Mouse (Mus musculus) heart, postnatal 25 days (tissue): Measurements from ENCODE around the gene Gm8212. TPM values are rescaled to one million over a fixed set of nuclear protein-coding genes. Genes with fewer than 3 reads are reported as not detected.
"Not testable (repeated sequence)": the region's sequence is repeated elsewhere in the genome, so short reads cannot be mapped to it uniquely, and the experiment has no call there.

Experiments
- DNase-seq: peaks from one replicate; pipeline ENCODE4 v3.0.0; 2022; ENCODE audit warnings: low spot score
- intact Hi-C: fragments of 180-260 bp; cut with DNase I; formaldehyde crosslinking; loops from one replicate; pipeline ENCODE4 v1.15.1; 2025
- total RNA-seq, 2 experiments: library from RNA; stranded (reverse); gene quantifications; 2 replicates each; pipeline ENCODE4 v1.2.3; 2021

The Gm8212 gene
- total RNA-seq: not detected

DNA sequence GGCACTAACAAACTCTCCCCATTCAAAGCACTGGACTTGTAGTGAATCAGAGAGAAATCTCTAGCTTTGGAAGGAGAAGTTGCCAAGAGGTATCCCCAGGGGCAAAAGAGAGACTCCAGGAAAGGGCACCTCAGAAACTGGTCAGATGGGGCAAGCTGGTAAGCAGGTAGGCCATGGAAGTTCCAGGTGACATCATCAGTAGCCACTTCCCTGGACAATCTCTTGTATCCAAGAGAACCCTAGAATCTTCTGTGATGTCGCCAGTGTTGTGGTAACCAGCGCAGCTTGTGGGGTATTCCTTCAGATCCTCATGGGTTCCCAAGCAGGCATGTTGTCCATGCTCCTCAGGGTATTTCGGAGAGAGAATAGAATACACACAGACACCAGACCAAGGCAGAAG is at the start of gene Gm8212:
Gm8212 (plus strand) TSS at position 301 of the 400 bp plus-strand sequence.
- intact Hi-C loops, DNase-seq: not testable (repeated sequence)

GRCm38 (mm10) chr14:44213154-44213553 is 15.7 kb downstream of the Gm8212 start, which contains the start of gene 4930503E14Rik:
TSS of gene 4930503E14Rik (minus strand) at chr14:44213254.
- DNase-seq, intact Hi-C loops: not testable (repeated sequence)

DNA sequence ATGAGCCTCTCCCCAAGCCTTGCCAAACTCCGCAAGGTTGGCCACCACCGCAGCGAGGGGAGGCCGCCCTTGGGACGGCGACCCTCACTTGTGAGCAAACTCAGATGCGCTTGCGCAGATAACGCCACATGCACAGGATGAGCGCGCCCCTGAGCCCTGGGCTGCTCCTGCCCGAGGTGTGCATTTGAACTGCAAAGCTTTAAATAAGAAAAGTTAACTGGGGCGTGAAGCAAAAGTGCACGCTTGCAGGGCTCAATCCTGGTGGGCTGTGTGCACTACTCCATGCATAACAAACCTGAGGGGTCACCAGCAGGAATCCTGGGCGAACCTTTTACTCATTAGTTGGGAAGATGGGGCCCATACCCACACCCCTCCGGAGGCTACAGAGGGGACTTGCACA is 50.6 kb downstream of the Gm8212 start:
- intact Hi-C loops: no loop called here
- DNase-seq: no peak

Other genes starting within 250 kb of the Gm8212 start
- not detected for gene Ang5, start 240.6 kb upstream of the Gm8212 start, total RNA-seq
- gene Ang6, start 195.4 kb upstream of the Gm8212 start, total RNA-seq: not detected
- under 1 TPM; 0.39 to 0.62 TPM for gene Ear2, start 95.0 kb upstream of the Gm8212 start, total RNA-seq
- not detected for gene Gm3327, start 73.8 kb upstream of the Gm8212 start, total RNA-seq
- not detected for gene 4930503E14Rik, start 15.6 kb downstream of the Gm8212 start, total RNA-seq
- not detected for gene Gm8220, start 87.9 kb downstream of the Gm8212 start, total RNA-seq
- gene Gm5930, start 140.9 kb downstream of the Gm8212 start, total RNA-seq: not detected
- gene Gm8229, start 167.7 kb downstream of the Gm8212 start, total RNA-seq: not detected
- gene Gm3371, start 213.0 kb downstream of the Gm8212 start, total RNA-seq: not detected
- not detected for gene Gm8232, start 236.0 kb downstream of the Gm8212 start, total RNA-seq